Mouse (Mus musculus) naive thymus-derived CD4-positive, alpha-beta T cell, adult 5 months (primary cell): ENCODE measurements around the gene Cpne4. TPM values are rescaled to one million over a fixed set of nuclear protein-coding genes. Genes with fewer than 3 reads are reported as not detected.

Source experiments
- polyA plus RNA-seq: library from polyadenylated mRNA; unstranded; fragments of 100-300 nt; shearing (Covaris generic); gene quantifications from one replicate; pipeline ENCODE4 v1.2.1, GENCODE M21; 2017

Cpne4 gene
- not detected for polyA plus RNA-seq

GRCm38 (mm10) chr9:104546986-104547385 lies at the start of gene Cpne4:
TSS of gene Cpne4 (plus strand) at chr9:104547286.

GRCm38 (mm10) chr9:105053147-105053557 lies 506.1 kb downstream of the Cpne4 start, which contains the start of gene Mrpl3:
TSS of gene Mrpl3 (plus strand) at chr9:105053239.

Other genes with a start within 250 kb of the Cpne4 start
- 13.6 TPM for gene Acpp, start 209.5 kb upstream of the Cpne4 start, polyA plus RNA-seq